Mouse (Mus musculus): ENCODE results near the gene Hck.
A peak's percentile ranks its signal among the peaks of the same experiment; 100 is the strongest.

Gene Hck

GRCm38 (mm10) chr2:153153033-153153450, 44.8 kb downstream of the Hck start:
- DNase-seq, result no peak

GRCm38 (mm10) chr2:153157270-153157669, 49.0 kb downstream of the Hck start:
- DNase-seq, result no peak

- no peak for DNase-seq
These were observed 51.9 kb downstream of the Hck start for GRCm38 (mm10) chr2:153160133-153160532.

GRCm38 (mm10) chr2:153160844-153161683, 52.8 kb downstream of the Hck start, which contains the start of gene Tm9sf4:
Gene Tm9sf4, plus strand, starts transcription at chr2:153161303.
- DNase-seq, result peak; percentile 94

- no peak for DNase-seq
These were observed 53.4 kb downstream of the Hck start for GRCm38 (mm10) chr2:153161684-153162080.

GRCm38 (mm10) chr2:153167136-153167535, 58.9 kb downstream of the Hck start:
- DNase-seq, result no peak

GRCm38 (mm10) chr2:153168134-153168820, 60.0 kb downstream of the Hck start:
- peak; percentile 50 for DNase-seq

- DNase-seq, result no peak
These were observed 62.4 kb downstream of the Hck start for GRCm38 (mm10) chr2:153170490-153171224.

- DNase-seq, result no peak
These were observed 63.7 kb downstream of the Hck start for GRCm38 (mm10) chr2:153171966-153172365.

GRCm38 (mm10) chr2:153175995-153176570, 67.8 kb downstream of the Hck start:
- no peak for DNase-seq

- DNase-seq, result peak; percentile 28
These were observed 68.9 kb downstream of the Hck start for GRCm38 (mm10) chr2:153177188-153177587.

- peak; percentile 63 for DNase-seq
These were observed 71.0 kb downstream of the Hck start for GRCm38 (mm10) chr2:153179126-153179860.

GRCm38 (mm10) chr2:153179961-153180360, 71.7 kb downstream of the Hck start:
- DNase-seq, result no peak

- DNase-seq, result no peak
These were observed 77.9 kb downstream of the Hck start for GRCm38 (mm10) chr2:153186176-153186591.

GRCm38 (mm10) chr2:153187848-153188247, 79.6 kb downstream of the Hck start:
- DNase-seq, result no peak

GRCm38 (mm10) chr2:153191242-153191641, 83.0 kb downstream of the Hck start:
- no peak for DNase-seq

- DNase-seq, result no peak
These were observed 86.0 kb downstream of the Hck start for GRCm38 (mm10) chr2:153194255-153194654.

- DNase-seq, result no peak
These were observed 90.2 kb downstream of the Hck start for GRCm38 (mm10) chr2:153198485-153198884.

GRCm38 (mm10) chr2:153199114-153199513, 90.8 kb downstream of the Hck start:
- no peak for DNase-seq
